Mouse (Mus musculus) stomach, postnatal 0 days (tissue): Measurements from ENCODE around the gene Cyp2b10. TPM values are rescaled to one million over a fixed set of nuclear protein-coding genes. Genes with fewer than 3 reads are reported as not detected.
A peak's percentile ranks its signal among the peaks of the same experiment; 100 is the strongest.

Experiments
- ATAC-seq: fragments of 200-750 bp; cut with Nextera tagmentation; 2 replicates; pipeline ENCODE4 v1.8.0; 2017; ENCODE audit not compliant: low FRiP score, low TSS enrichment
- DNase-seq: peaks from one replicate; pipeline ENCODE4 v3.0.0-alpha.2; 2016; ENCODE audit warnings: low spot score
- H3K27ac ChIP-seq: fragments of 300-500 bp; sonication (generic); replicated peaks from 2 replicates; pipeline ENCODE4 v1.5.1; 2014; ENCODE audit warnings: mild to moderate bottlenecking, control low read depth
- H3K27me3 ChIP-seq: fragments of 300-500 bp; sonication (generic); 2 replicates; pipeline ENCODE4 v1.6.1; 2014; ENCODE audit warnings: low read length; ENCODE audit not compliant: control insufficient read depth, insufficient read depth
- H3K36me3 ChIP-seq: fragments of 300-500 bp; sonication (generic); 2 replicates; pipeline ENCODE4 v1.6.1; 2014; ENCODE audit warnings: low read length, mixed read lengths; ENCODE audit not compliant: control insufficient read depth, insufficient read depth
- H3K4me1 ChIP-seq: fragments of 300-500 bp; sonication (generic); replicated peaks from 2 replicates; pipeline ENCODE4 v1.6.1; 2014; ENCODE audit warnings: antibody characterized with exemption; ENCODE audit not compliant: control insufficient read depth, insufficient read depth
- H3K4me2 ChIP-seq: fragments of 300-500 bp; sonication (generic); replicated peaks from 2 replicates; pipeline ENCODE4 v1.6.1; 2014; ENCODE audit warnings: low read depth, mild to moderate bottlenecking, control low read depth, moderate library complexity
- H3K4me3 ChIP-seq: fragments of 300-500 bp; sonication (generic); 2 replicates; pipeline ENCODE4 v1.5.1; 2014; ENCODE audit warnings: low read depth, low read length, control low read depth
- H3K9ac ChIP-seq: fragments of 300-500 bp; sonication (generic); 2 replicates; pipeline ENCODE4 v1.6.1; 2014; ENCODE audit warnings: mild to moderate bottlenecking, low read length, control low read depth, mixed read lengths
- H3K9me3 ChIP-seq: fragments of 300-500 bp; sonication (generic); 2 replicates; pipeline ENCODE4 v1.6.1; 2016; ENCODE audit warnings: low read length; ENCODE audit not compliant: control insufficient read depth
- CTCF ChIP-seq: IDR thresholded peaks from 2 replicates; pipeline ENCODE4 v1.5.1; 2016; ENCODE audit warnings: antibody characterized with exemption, low read depth, mild to moderate bottlenecking, moderate library complexity
- EP300 ChIP-seq: optimal IDR thresholded peaks from 2 replicates; pipeline ENCODE3; 2016; ENCODE audit warnings: antibody characterized with exemption
- WGBS: fragments of 180-500 bp; shearing (Covaris S2); extraction: QIAGEN DNeasy Blood & Tissue Kit; methylation state at CpG from one replicate; pipeline ENCODE4 v1.1.7; 2014; 5-methylcytosine and 5-hydroxymethylcytosine counted together
- polyA plus RNA-seq: library from polyadenylated mRNA; unstranded; fragments of >200 nt; fragmentation: Nextera tagmentation; extraction: Ambion mirVana; gene quantifications from 2 replicates; pipeline ENCODE4 v1.2.1, GENCODE M21; 2015

Gene Cyp2b10
- polyA plus RNA-seq, 1 experiment from 2014 or later, result 7.4 TPM

DNA sequence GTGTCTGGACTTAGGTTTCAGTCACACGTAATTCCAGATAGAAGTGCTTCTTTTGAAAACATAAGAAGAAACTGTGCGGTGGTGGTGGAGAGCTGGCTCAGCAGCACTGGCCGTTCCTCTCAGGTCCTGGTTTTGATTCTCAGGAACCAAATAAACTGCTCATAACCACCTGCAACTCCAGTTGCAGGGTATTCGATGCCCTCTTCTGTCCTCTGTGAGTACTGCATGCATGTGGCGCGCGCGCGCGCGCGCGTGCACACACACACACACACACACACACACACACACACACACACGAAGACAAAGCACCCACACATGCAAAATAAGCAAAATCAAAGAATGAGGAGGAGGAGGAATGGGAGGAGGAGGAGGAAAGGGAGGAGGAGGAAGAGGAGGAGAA, 5.7 kb downstream of the Cyp2b10 start:
- Histone ChIP-seq H3K9ac (no peak overlapping the region), H3K4me3 (no peak overlapping the region), H3K27ac (0 out of 2 replicates have a peak overlapping the region, but pooled peaks have one; percentile 40), H3K36me3 (no peaks in the 10 kb centered on the region), H3K4me2 (no peak overlapping the region), H3K27me3 (no peaks in the 10 kb centered on the region), H3K4me1 (no peaks in the 10 kb centered on the region), H3K9me3 (no peaks in the 10 kb centered on the region)
- ATAC-seq (no peak), DNase-seq (peak; percentile 45)
- TF ChIP-seq EP300, result no peak
- TF ChIP-seq CTCF, result peak; percentile 58
- WGBS, result 39% methylated on average over 13 of the region's 14 CpGs

DNA sequence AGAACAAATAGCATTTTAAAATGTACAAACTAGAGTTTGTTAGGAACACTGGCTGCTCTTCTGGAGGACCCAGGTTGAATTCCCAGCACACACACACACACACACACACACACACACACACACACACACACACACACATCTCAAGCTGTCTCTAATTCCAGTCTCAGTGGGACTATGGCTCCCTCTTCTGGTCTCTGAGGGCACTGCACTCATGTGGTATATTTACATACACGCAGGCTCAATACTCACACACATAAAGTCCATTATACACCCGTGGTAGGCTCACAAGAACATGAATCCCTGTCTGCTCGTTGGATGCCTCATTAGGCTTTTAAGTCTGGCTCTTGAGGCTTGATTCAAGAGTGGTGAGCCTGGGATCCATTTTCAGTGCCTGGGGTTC, 6.6 kb downstream of the Cyp2b10 start:
- no peak overlapping the region for H3K27ac ChIP-seq
- H3K4me2 ChIP-seq, result no peak overlapping the region
- peak; percentile 79 for TF ChIP-seq CTCF
- TF ChIP-seq EP300, result no peak
- H3K9ac ChIP-seq, result no peak overlapping the region
- H3K36me3 ChIP-seq, result no peaks in the 10 kb centered on the region
- no peak overlapping the region for H3K4me3 ChIP-seq
- H3K9me3 ChIP-seq, result no peaks in the 10 kb centered on the region
- no peaks in the 10 kb centered on the region for H3K4me1 ChIP-seq
- DNase-seq, result peak; percentile 64
- ATAC-seq, result no peak
- H3K27me3 ChIP-seq, result no peaks in the 10 kb centered on the region
- 44% methylated on average over 3 of the region's 3 CpGs for WGBS

DNA sequence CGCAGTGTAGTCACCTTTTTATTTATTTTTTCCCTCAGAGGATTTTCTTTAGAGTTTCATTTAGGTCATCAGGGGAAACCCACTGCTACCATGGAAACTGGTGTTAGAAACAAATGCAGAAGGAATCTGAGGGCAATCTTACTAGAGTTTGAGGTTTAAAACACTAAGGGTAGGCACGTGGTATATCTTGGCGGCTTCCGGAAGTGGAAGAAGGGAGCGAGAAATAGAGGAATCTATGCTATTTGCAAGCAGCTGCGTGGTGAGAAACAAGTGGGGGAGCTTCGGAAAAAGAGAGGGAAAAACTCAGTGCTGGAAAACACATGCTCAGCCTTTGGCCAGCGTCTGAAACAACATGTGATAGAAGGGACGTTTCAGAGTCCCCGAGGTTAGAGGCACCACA, 7.1 kb downstream of the Cyp2b10 start:
- Histone ChIP-seq H3K4me3 (no peak overlapping the region), H3K9ac (no peak overlapping the region), H3K4me1 (no peaks in the 10 kb centered on the region), H3K9me3 (no peaks in the 10 kb centered on the region), H3K27ac (no peak overlapping the region), H3K4me2 (no peak overlapping the region), H3K27me3 (no peaks in the 10 kb centered on the region), H3K36me3 (no peaks in the 10 kb centered on the region)
- 71% methylated on average over 10 of the region's 10 CpGs for WGBS
- DNase-seq, result no peak
- TF ChIP-seq CTCF (no peak), EP300 (no peak)
- no peak for ATAC-seq

DNA sequence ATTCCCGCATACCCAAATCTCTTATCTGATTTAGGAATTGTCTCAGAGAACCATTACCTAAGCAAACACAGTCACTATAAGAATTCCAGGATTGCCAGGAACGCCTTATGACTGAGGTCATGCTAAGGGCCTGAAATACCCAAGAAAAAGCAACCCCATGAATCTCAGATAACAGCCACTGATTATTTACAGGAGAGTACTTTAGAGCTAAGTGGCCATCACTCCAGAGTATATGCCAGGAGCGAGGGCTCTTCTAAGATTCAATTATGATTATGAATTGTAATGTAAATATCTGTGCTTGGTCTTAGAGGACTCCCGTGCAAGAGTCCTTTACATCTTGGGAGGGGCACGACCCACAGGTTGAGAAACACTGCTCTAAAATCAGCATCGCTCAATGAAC, 10.0 kb downstream of the Cyp2b10 start:
- no peaks in the 10 kb centered on the region for H3K9me3 ChIP-seq
- DNase-seq (no peak), ATAC-seq (no peak)
- no peak for TF ChIP-seq CTCF
- no peak for TF ChIP-seq EP300
- H3K4me3 ChIP-seq, result no peak overlapping the region
- no peaks in the 10 kb centered on the region for H3K27me3 ChIP-seq
- no peaks in the 10 kb centered on the region for H3K36me3 ChIP-seq
- no peak overlapping the region for H3K9ac ChIP-seq
- H3K4me1 ChIP-seq, result no peaks in the 10 kb centered on the region
- WGBS, result 39% methylated on average over 6 of the region's 6 CpGs
- no peak overlapping the region for H3K27ac ChIP-seq
- H3K4me2 ChIP-seq, result no peak overlapping the region

DNA sequence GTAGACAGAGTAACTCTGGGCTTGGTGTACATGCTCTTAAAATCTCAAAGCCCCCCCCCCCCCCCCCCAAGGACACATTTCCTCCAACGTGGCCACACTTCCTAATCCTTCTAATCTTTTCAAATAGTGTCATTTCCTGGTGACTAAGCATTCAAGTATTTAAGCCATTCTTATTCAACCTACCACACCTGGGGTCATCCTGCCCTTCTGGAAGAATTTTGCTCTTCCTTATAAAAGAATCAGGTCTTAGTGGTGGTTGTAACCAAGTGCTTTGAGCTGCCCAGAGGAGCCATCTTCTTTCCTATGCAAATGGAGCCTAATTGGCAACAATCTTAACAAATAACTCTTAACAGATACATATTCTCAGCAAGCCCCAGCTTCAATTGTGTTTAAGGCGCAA, 12.6 kb downstream of the Cyp2b10 start:
- no peak overlapping the region for H3K9ac ChIP-seq
- H3K27me3 ChIP-seq, result no peaks in the 10 kb centered on the region
- H3K4me3 ChIP-seq, result no peak overlapping the region
- TF ChIP-seq CTCF (no peak), EP300 (no peak)
- H3K27ac ChIP-seq, result no peak overlapping the region
- H3K36me3 ChIP-seq, result no peaks in the 10 kb centered on the region
- no peak overlapping the region for H3K4me2 ChIP-seq
- ATAC-seq (no peak), DNase-seq (no peak)
- WGBS, result 55% methylated on average over 2 of the region's 2 CpGs
- no peaks in the 10 kb centered on the region for H3K9me3 ChIP-seq
- no peaks in the 10 kb centered on the region for H3K4me1 ChIP-seq

DNA sequence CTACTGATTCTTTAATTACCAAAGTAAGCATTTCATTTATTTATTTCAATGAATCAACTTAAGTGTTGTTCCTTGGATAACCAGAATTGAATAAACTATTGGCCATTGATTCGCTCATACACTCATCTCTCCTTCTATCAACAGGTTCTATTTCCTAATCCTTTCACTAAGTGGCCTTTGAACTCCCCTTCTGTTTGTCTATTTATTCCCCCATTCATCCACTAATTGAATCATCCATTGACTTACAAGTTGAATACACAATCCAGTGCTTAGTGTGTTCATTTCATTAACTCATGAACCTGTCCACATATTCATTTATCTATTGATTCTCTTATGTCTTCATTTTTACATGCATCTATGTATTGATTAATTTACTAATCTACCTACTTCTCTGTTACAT, 18.7 kb downstream of the Cyp2b10 start:
- DNase-seq, result no peak
- H3K4me1 ChIP-seq, result no peaks in the 10 kb centered on the region
- no peak for ATAC-seq
- 67% methylated on average over 1 of the region's 1 CpGs for WGBS
- H3K27ac ChIP-seq, result no peak overlapping the region
- H3K9ac ChIP-seq, result no peak overlapping the region
- H3K4me2 ChIP-seq, result no peak overlapping the region
- H3K27me3 ChIP-seq, result no peaks in the 10 kb centered on the region
- no peak overlapping the region for H3K4me3 ChIP-seq
- H3K36me3 ChIP-seq, result no peaks in the 10 kb centered on the region
- H3K9me3 ChIP-seq, result no peaks in the 10 kb centered on the region
- TF ChIP-seq CTCF (no peak), EP300 (no peak)
